Mouse (Mus musculus) spleen, adult 2 months (tissue): ENCODE results near the gene Ptprk. TPM values are rescaled to one million over a fixed set of nuclear protein-coding genes. Genes with fewer than 3 reads are reported as not detected.

Experiments used
- DNase-seq, 2 experiments: peaks; one replicate each; pipeline versions ENCODE4 v3.0.0 to v3.0.0-alpha.2; 2012 to 2021; ENCODE audit warnings: low spot score in 2 of 2, low read depth in 1 of 2
- H3K27ac ChIP-seq: fragments of 200-500 bp; 2 replicates; pipeline ENCODE4 v1.5.1; 2012; ENCODE audit warnings: low read length, inconsistent platforms; ENCODE audit not compliant: insufficient read depth
- H3K27me3 ChIP-seq: fragments of 200-500 bp; 2 replicates; pipeline ENCODE4 v1.6.1; 2012; ENCODE audit warnings: mild to moderate bottlenecking, moderate library complexity, low read length, inconsistent platforms; ENCODE audit not compliant: control insufficient read depth, insufficient read depth
- H3K36me3 ChIP-seq: fragments of 200-500 bp; 2 replicates; pipeline ENCODE4 v1.6.1; 2012; ENCODE audit warnings: mild to moderate bottlenecking, low read length, inconsistent platforms; ENCODE audit not compliant: control insufficient read depth, insufficient read depth
- H3K4me1 ChIP-seq: fragments of 200-500 bp; 2 replicates; pipeline ENCODE4 v1.6.1; 2011; ENCODE audit warnings: inconsistent platforms; ENCODE audit not compliant: control insufficient read depth, insufficient read depth, insufficient read length
- H3K4me3 ChIP-seq: fragments of 200-500 bp; 2 replicates; pipeline ENCODE4 v1.5.1; 2011; ENCODE audit warnings: mild to moderate bottlenecking, inconsistent platforms; ENCODE audit not compliant: insufficient read depth, insufficient read length; ENCODE audit errors: extremely low read depth
- CTCF ChIP-seq: fragments of 200-500 bp; IDR thresholded peaks from 2 replicates; pipeline ENCODE4 v1.5.1; 2011; ENCODE audit warnings: mild to moderate bottlenecking, inconsistent platforms; ENCODE audit not compliant: insufficient read depth, insufficient read length, insufficient replicate concordance; ENCODE audit errors: extremely low read depth
- POLR2A ChIP-seq: fragments of 200-500 bp; IDR thresholded peaks from 2 replicates; pipeline ENCODE4 v1.6.1; 2011; ENCODE audit warnings: low read depth, low read length, inconsistent platforms
- WGBS: fragments of 180-500 bp; shearing (Covaris S2); methylation state at CpG from one replicate; pipeline ENCODE4 v1.1.7; 2018; 5-methylcytosine and 5-hydroxymethylcytosine counted together
- polyA plus RNA-seq: library from polyadenylated mRNA; depleted of rRNA; stranded (reverse); fragments of >200 nt; gene quantifications from 2 replicates; pipeline ENCODE4 v1.2.3, GENCODE M21; 2012

Ptprk gene
- polyA plus RNA-seq, 1 experiment = 1.6 TPM

- Histone ChIP-seq H3K27ac (no peak overlapping the region), H3K36me3 (no peaks in the 10 kb centered on the region), H3K27me3 (no peaks in the 10 kb centered on the region), H3K4me1 (no peaks in the 10 kb centered on the region), H3K4me3 (no peak overlapping the region)
- TF ChIP-seq POLR2A (no peak), CTCF (no peak)
- DNase-seq = no peak
- 90% methylated on average over 3 of the region's 3 CpGs for WGBS
These were observed 187.5 kb downstream of the Ptprk start for GRCm38 (mm10) chr10:28262159-28262558.

GRCm38 (mm10) chr10:28263546-28263945 is 188.9 kb downstream of the Ptprk start:
- no peak for DNase-seq
- Histone ChIP-seq H3K27ac (no peak overlapping the region), H3K27me3 (no peaks in the 10 kb centered on the region), H3K4me1 (no peaks in the 10 kb centered on the region), H3K36me3 (no peaks in the 10 kb centered on the region), H3K4me3 (no peak overlapping the region)
- WGBS = 91% methylated on average over 2 of the region's 2 CpGs
- no peak for TF ChIP-seq POLR2A
- no peak for TF ChIP-seq CTCF

- DNase-seq = no peak
- H3K27me3 ChIP-seq = no peaks in the 10 kb centered on the region
- no peak overlapping the region for H3K27ac ChIP-seq
- H3K4me3 ChIP-seq = no peak overlapping the region
- H3K36me3 ChIP-seq = no peaks in the 10 kb centered on the region
- TF ChIP-seq CTCF (no peak), POLR2A (no peak)
- no peaks in the 10 kb centered on the region for H3K4me1 ChIP-seq
- 83% methylated on average over 4 of the region's 4 CpGs for WGBS
These were observed 195.7 kb downstream of the Ptprk start for GRCm38 (mm10) chr10:28270273-28270672.

GRCm38 (mm10) chr10:28271729-28272606 is 197.3 kb downstream of the Ptprk start:
- WGBS = 86% methylated on average over 8 of the region's 8 CpGs
- no peak for DNase-seq

GRCm38 (mm10) chr10:28278757-28279156 is 204.1 kb downstream of the Ptprk start:
- Histone ChIP-seq H3K4me1 (no peaks in the 10 kb centered on the region), H3K27ac (no peak overlapping the region), H3K4me3 (no peak overlapping the region), H3K27me3 (no peaks in the 10 kb centered on the region), H3K36me3 (no peaks in the 10 kb centered on the region)
- no peak for DNase-seq
- 83% methylated on average over 2 of the region's 2 CpGs for WGBS
- no peak for TF ChIP-seq CTCF
- no peak for TF ChIP-seq POLR2A

More at GRCm38 (mm10) chr10:28271729-28272606, 197.3 kb downstream of the Ptprk start:
- Histone ChIP-seq H3K27me3 (no peaks in the 10 kb centered on the region), H3K4me3 (no peak overlapping the region), H3K27ac (no peak overlapping the region), H3K36me3 (no peaks in the 10 kb centered on the region), H3K4me1 (no peaks in the 10 kb centered on the region)
- no peak for TF ChIP-seq POLR2A
- TF ChIP-seq CTCF = no peak

GRCm38 (mm10) chr10:28297531-28297930 is 222.9 kb downstream of the Ptprk start:
- no peaks in the 10 kb centered on the region for H3K4me1 ChIP-seq
- no peak overlapping the region for H3K4me3 ChIP-seq
- no peak for DNase-seq
- TF ChIP-seq POLR2A (no peak), CTCF (no peak)
- no peaks in the 10 kb centered on the region for H3K27me3 ChIP-seq
- H3K36me3 ChIP-seq = no peaks in the 10 kb centered on the region
- no peak overlapping the region for H3K27ac ChIP-seq
- WGBS = 89% methylated on average over 1 of the region's 1 CpGs

GRCm38 (mm10) chr10:28299207-28299606 is 224.6 kb downstream of the Ptprk start:
- Histone ChIP-seq H3K27ac (no peak overlapping the region), H3K27me3 (no peaks in the 10 kb centered on the region), H3K36me3 (no peaks in the 10 kb centered on the region), H3K4me1 (no peaks in the 10 kb centered on the region), H3K4me3 (no peak overlapping the region)
- WGBS = 79% methylated on average over 4 of the region's 4 CpGs
- no peak for DNase-seq
- TF ChIP-seq POLR2A (no peak), CTCF (no peak)
